9 mouse cellular contexts compared by ENCODE assay signal in the genomic region with DNA sequence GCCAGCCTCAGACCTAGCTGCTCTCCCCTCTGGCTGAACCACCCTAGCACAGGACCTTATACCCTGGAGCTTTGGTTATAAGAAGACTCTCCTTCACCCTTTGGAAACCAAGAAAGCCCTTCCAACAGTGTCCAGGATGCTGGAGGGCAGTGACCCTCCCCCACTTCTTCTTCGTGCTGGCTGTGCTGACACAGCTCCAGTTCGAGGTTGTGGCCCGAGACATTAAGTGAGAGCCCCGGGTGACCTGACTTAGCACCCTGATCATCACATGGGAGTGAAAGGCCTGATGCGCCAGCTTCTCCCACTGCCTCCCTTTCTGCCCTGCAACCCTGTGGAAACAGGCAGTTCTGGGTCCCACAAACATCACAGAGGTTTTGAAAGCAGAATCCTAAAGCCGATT. TPM values are rescaled to one million over a fixed set of nuclear protein-coding genes. Genes with fewer than 3 reads are reported as not detected.
DNase-seq lines count a peak whose midpoint lies in the region; ATAC-seq and TF ChIP-seq lines count a peak whose summit lies in the region.
"Had no signal": no experiment of that assay in that cellular context is flagged by ENCODE, and none has a peak within 500 bp of the region (broad histone marks: within the 10 kb centered on the region; RNA-seq: fewer than 3 reads in every experiment).

No protein-coding gene starts in this region.

- no peak for TF ChIP-seq CTCF in heart, postnatal 0 days (IDR thresholded peaks at IDR 0.05; ENCODE audit: low read depth)

- H3K36me3 ChIP-seq in heart, postnatal 0 days (replicated peaks; ENCODE audit: control insufficient read depth, insufficient read depth, low read length): peaks cover 49% of the 10 kb centered on the region
- peaks cover 61% of the 10 kb centered on the region for H3K36me3 ChIP-seq in limb, embryonic 15.5 days

- no peaks in the 10 kb centered on the region for H3K27me3 ChIP-seq in heart, postnatal 0 days (ENCODE audit: control insufficient read depth, insufficient read depth, low read length)
- no peaks in the 10 kb centered on the region for H3K27me3 ChIP-seq in limb, embryonic 15.5 days

- peak overlapping the region; percentile 62 for H3K4me3 ChIP-seq in heart, postnatal 0 days (ENCODE audit: low read depth, low read length)
- H3K4me3 ChIP-seq in limb, embryonic 15.5 days: peak overlapping the region; percentile 11

- TF ChIP-seq EP300 in heart, postnatal 0 days (IDR thresholded peaks at IDR 0.05; ENCODE audit: low read depth): no peak

- H3K4me1 ChIP-seq in heart, postnatal 0 days (ENCODE audit: control insufficient read depth, insufficient read depth): peaks cover 48% of the 10 kb centered on the region
- peaks cover 55% of the 10 kb centered on the region for H3K4me1 ChIP-seq in limb, embryonic 15.5 days

- peak overlapping the region; percentile 95 for H3K27ac ChIP-seq in heart, postnatal 0 days (ENCODE audit: low read depth)
- H3K27ac ChIP-seq in limb, embryonic 15.5 days: 0 out of 2 replicates have a peak overlapping the region, but pooled peaks have one; percentile 1

- 9% methylated on average over 6 of the region's 6 CpGs for WGBS in heart, postnatal 0 days
- WGBS in limb, embryonic 15.5 days: 11% methylated on average over 6 of the region's 6 CpGs

- DNase-seq in heart, postnatal 0 days (ENCODE audit: low spot score): no peak
- no peak for DNase-seq in heart, adult 11 months
- DNase-seq in spleen, postnatal 10 days (ENCODE audit: low spot score in 2 of 2): peak; percentile 14 to 24
- DNase-seq in spleen, adult 12 weeks (ENCODE audit: low spot score): no peak
- DNase-seq in left cerebral cortex, postnatal 25 days (ENCODE audit: low spot score in 2 of 2): no peak
- no peak for DNase-seq in urinary bladder, postnatal 25 days (ENCODE audit: low spot score)
- no peak for DNase-seq in layer of hippocampus, adult 9-11 months

- no peak for ATAC-seq in heart, postnatal 0 days (ENCODE audit: insufficient read depth, low read depth)
- no peak for ATAC-seq in limb, embryonic 15.5 days (ENCODE audit: insufficient number of reproducible peaks, low FRiP score, low TSS enrichment, low read depth)

- H3K9ac ChIP-seq in heart, postnatal 0 days (replicated peaks; ENCODE audit: low read depth, low read length): peak overlapping the region; percentile 69
- no peak overlapping the region for H3K9ac ChIP-seq in limb, embryonic 15.5 days

- intact Hi-C loops in left cerebral cortex, postnatal 25 days (cut with DNase I): no loop called here

- H3K4me2 ChIP-seq in heart, postnatal 0 days (ENCODE audit: low read depth, low read length): peak overlapping the region; percentile 78
- peak overlapping the region; percentile 36 for H3K4me2 ChIP-seq in limb, embryonic 15.5 days

- no peaks in the 10 kb centered on the region for H3K9me3 ChIP-seq in heart, postnatal 0 days (replicated peaks; ENCODE audit: control insufficient read depth, low read length)
- no peaks in the 10 kb centered on the region for H3K9me3 ChIP-seq in limb, embryonic 15.5 days

RNA-seq across cellular contexts. Expression of a gene that starts 1.8 kb away (rescaled TPM):
- 184 and 253 TPM in 2 replicates for total RNA-seq in heart, postnatal 0 days (2014; rRNA removed; ENCODE audit: low replicate concordance)
- 97.0 and 98.5 TPM in 2 replicates for polyA plus RNA-seq in heart, postnatal 0 days (2015; fragmentation: Nextera tagmentation; extraction: Ambion mirVana)
- polyA plus RNA-seq in limb, embryonic 15.5 days (2015; fragmentation: Nextera tagmentation; extraction: Ambion mirVana): 32.5 and 64.0 TPM in 2 replicates
- total RNA-seq in left cerebral cortex, postnatal 25 days (2021): 10 to 100 TPM; 25.0 to 37.5 TPM

RNA-seq across cellular contexts. Expression of a gene that starts 8.9 kb away (rescaled TPM):
- 19.0 and 21.0 TPM in 2 replicates for total RNA-seq in heart, postnatal 0 days (2014; rRNA removed; ENCODE audit: low replicate concordance)
- 3.8 and 4.0 TPM in 2 replicates for polyA plus RNA-seq in heart, postnatal 0 days (2015; fragmentation: Nextera tagmentation; extraction: Ambion mirVana)
- polyA plus RNA-seq in limb, embryonic 15.5 days (2015; fragmentation: Nextera tagmentation; extraction: Ambion mirVana): 11.5 and 13.5 TPM in 2 replicates
- total RNA-seq in left cerebral cortex, postnatal 25 days (2021): 1 to 10 TPM; 1.6 to 2.2 TPM

RNA-seq across cellular contexts. Expression of a gene that starts 9.5 kb away (rescaled TPM):
- 71.6 and 76.4 TPM in 2 replicates for total RNA-seq in heart, postnatal 0 days (2014; rRNA removed; ENCODE audit: low replicate concordance)
- polyA plus RNA-seq in heart, postnatal 0 days (2015; fragmentation: Nextera tagmentation; extraction: Ambion mirVana): 10.6 and 10.9 TPM in 2 replicates
- 15.0 and 15.5 TPM in 2 replicates for polyA plus RNA-seq in limb, embryonic 15.5 days (2015; fragmentation: Nextera tagmentation; extraction: Ambion mirVana)
- 100 to 1,000 TPM; 138 to 142 TPM for total RNA-seq in left cerebral cortex, postnatal 25 days (2021)

RNA-seq across cellular contexts. Expression of a gene that starts 31.0 kb away (rescaled TPM):
- not detected in 2 replicates for total RNA-seq in heart, postnatal 0 days (2014; rRNA removed; ENCODE audit: low replicate concordance)
- not detected in 2 replicates for polyA plus RNA-seq in heart, postnatal 0 days (2015; fragmentation: Nextera tagmentation; extraction: Ambion mirVana)
- polyA plus RNA-seq in limb, embryonic 15.5 days (2015; fragmentation: Nextera tagmentation; extraction: Ambion mirVana): not detected in 2 replicates
- total RNA-seq in left cerebral cortex, postnatal 25 days (2021): under 1 TPM; 0.14 to 0.30 TPM
- polyA plus RNA-seq: neural tube, embryonic 11.5 days had no signal

RNA-seq across cellular contexts. Expression of a gene that starts 32.7 kb away (rescaled TPM):
- 0.19 and 0.69 TPM in 2 replicates for total RNA-seq in heart, postnatal 0 days (2014; rRNA removed; ENCODE audit: low replicate concordance)
- polyA plus RNA-seq in heart, postnatal 0 days (2015; fragmentation: Nextera tagmentation; extraction: Ambion mirVana): 0.21 and 0.38 TPM in 2 replicates
- polyA plus RNA-seq in limb, embryonic 15.5 days (2015; fragmentation: Nextera tagmentation; extraction: Ambion mirVana): 2.4 and 2.6 TPM in 2 replicates
- under 1 TPM; 0.25 to 0.32 TPM for total RNA-seq in left cerebral cortex, postnatal 25 days (2021)

Comparison
In these comparisons a context has a peak if more than half of its experiments do, and no peak if none do; other contexts are left out.
1. DNase-seq: peak in spleen, postnatal 10 days (2 of 2); none in heart, postnatal 0 days (single experiment), heart, adult 11 months (single experiment), spleen, adult 12 weeks (single experiment), left cerebral cortex, postnatal 25 days (0 of 2), urinary bladder, postnatal 25 days (single experiment) and layer of hippocampus, adult 9-11 months (single experiment).